Mouse (Mus musculus) cortical plate, adult 2 months (tissue): ENCODE results near the gene Sec24d. TPM values are rescaled to one million over a fixed set of nuclear protein-coding genes. Genes with fewer than 3 reads are reported as not detected.

Source experiments
- H3K27ac ChIP-seq: fragments of 200-500 bp; 2 replicates; pipeline ENCODE4 v1.5.1; 2012; ENCODE audit warnings: low read length, control low read depth, inconsistent platforms; ENCODE audit not compliant: insufficient read depth
- H3K4me1 ChIP-seq: fragments of 200-500 bp; 2 replicates; pipeline ENCODE4 v1.6.1; 2011; ENCODE audit warnings: low read length; ENCODE audit not compliant: control insufficient read depth, insufficient read depth
- H3K4me3 ChIP-seq: fragments of 200-500 bp; 2 replicates; pipeline ENCODE4 v1.5.1; 2011; ENCODE audit warnings: mild to moderate bottlenecking, low read length, control low read depth; ENCODE audit not compliant: insufficient read depth
- CTCF ChIP-seq: fragments of 200-500 bp; IDR thresholded peaks from 2 replicates; pipeline ENCODE4 v1.5.1; 2011; ENCODE audit warnings: mild to moderate bottlenecking, control low read depth, low read length; ENCODE audit not compliant: insufficient read depth; ENCODE audit errors: extremely low read depth
- POLR2A ChIP-seq: fragments of 200-500 bp; IDR thresholded peaks from 2 replicates; pipeline ENCODE4 v1.6.1; 2011; ENCODE audit warnings: mild to moderate bottlenecking, low read length, control low read depth; ENCODE audit not compliant: insufficient read depth; ENCODE audit errors: extremely low read depth
- polyA plus RNA-seq: library from polyadenylated mRNA; depleted of rRNA; stranded (reverse); fragments of >200 nt; gene quantifications from 2 replicates; pipeline ENCODE4 v1.2.3, GENCODE M21; 2012

Gene Sec24d
- polyA plus RNA-seq, 1 experiment, result 8.4 TPM

GRCm38 (mm10) chr3:123244376-123244775 lies 22.9 kb upstream of the Sec24d start:
- no peak overlapping the region for H3K27ac ChIP-seq
- TF ChIP-seq POLR2A (no peak), CTCF (no peak)
- no peaks in the 10 kb centered on the region for H3K4me1 ChIP-seq
- no peak overlapping the region for H3K4me3 ChIP-seq

- TF ChIP-seq POLR2A (no peak), CTCF (no peak)
Observed at GRCm38 (mm10) chr3:123245646-123246045, 21.6 kb upstream of the Sec24d start.

GRCm38 (mm10) chr3:123256181-123257101 lies 10.8 kb upstream of the Sec24d start:
- no peak overlapping the region for H3K4me3 ChIP-seq
- H3K27ac ChIP-seq, result no peak overlapping the region
- TF ChIP-seq CTCF, result no peak
- no peak for TF ChIP-seq POLR2A
- no peaks in the 10 kb centered on the region for H3K4me1 ChIP-seq

More at GRCm38 (mm10) chr3:123245646-123246045, 21.6 kb upstream of the Sec24d start:
- H3K27ac ChIP-seq, result no peak overlapping the region
- no peaks in the 10 kb centered on the region for H3K4me1 ChIP-seq
- no peak overlapping the region for H3K4me3 ChIP-seq

- Histone ChIP-seq H3K4me3 (no peak overlapping the region), H3K27ac (no peak overlapping the region), H3K4me1 (no peaks in the 10 kb centered on the region)
- TF ChIP-seq POLR2A, result no peak
- TF ChIP-seq CTCF, result no peak
Observed at GRCm38 (mm10) chr3:123258709-123259108, 8.5 kb upstream of the Sec24d start.

GRCm38 (mm10) chr3:123264706-123265105 lies 2.5 kb upstream of the Sec24d start:
- no peaks in the 10 kb centered on the region for H3K4me1 ChIP-seq
- H3K4me3 ChIP-seq, result peak overlapping the region; percentile 36
- TF ChIP-seq POLR2A (no peak), CTCF (no peak)
- H3K27ac ChIP-seq, result no peak overlapping the region

GRCm38 (mm10) chr3:123267741-123268201 lies 516 bp downstream of the Sec24d start:
- TF ChIP-seq CTCF (no peak), POLR2A (no peak)
- Histone ChIP-seq H3K27ac (0 out of 2 replicates have a peak overlapping the region, but pooled peaks have one; percentile 24), H3K4me1 (no peaks in the 10 kb centered on the region), H3K4me3 (peak overlapping the region; percentile 61)

GRCm38 (mm10) chr3:123282866-123283615 lies 15.8 kb downstream of the Sec24d start:
- TF ChIP-seq CTCF (no peak), POLR2A (no peak)
- H3K4me3 ChIP-seq, result no peak overlapping the region

GRCm38 (mm10) chr3:123284284-123284683 lies 17.0 kb downstream of the Sec24d start:
- Histone ChIP-seq H3K4me1 (no peaks in the 10 kb centered on the region), H3K27ac (no peak overlapping the region), H3K4me3 (no peak overlapping the region)
- TF ChIP-seq POLR2A (no peak), CTCF (no peak)

More at GRCm38 (mm10) chr3:123282866-123283615, 15.8 kb downstream of the Sec24d start:
- no peak overlapping the region for H3K27ac ChIP-seq
- no peaks in the 10 kb centered on the region for H3K4me1 ChIP-seq

GRCm38 (mm10) chr3:123285649-123286048 lies 18.4 kb downstream of the Sec24d start:
- no peak overlapping the region for H3K27ac ChIP-seq
- H3K4me1 ChIP-seq, result no peaks in the 10 kb centered on the region
- no peak for TF ChIP-seq CTCF
- no peak for TF ChIP-seq POLR2A
- no peak overlapping the region for H3K4me3 ChIP-seq
